Mouse (Mus musculus): Measurements from ENCODE around the gene 1700013H16Rik. TPM values are rescaled to one million over a fixed set of nuclear protein-coding genes. Genes with fewer than 3 reads are reported as not detected.

1700013H16Rik gene
- not detected for polyA plus RNA-seq (2017; shearing (Covaris generic))

GRCm38 (mm10) chrX:53757736-53758135 is at the start of gene 1700013H16Rik:
1700013H16Rik (minus strand) TSS chrX:53757831.

GRCm38 (mm10) chrX:53797519-53797918 is 39.9 kb upstream of the 1700013H16Rik start, which contains the start of gene Xlr:
Xlr (minus strand) TSS chrX:53797706.

GRCm38 (mm10) chrX:53776276-53776675 is 18.6 kb upstream of the 1700013H16Rik start, which contains the start of gene Zfp36l3:
Zfp36l3 (minus strand) TSS chrX:53776394.

GRCm38 (mm10) chrX:53724596-53724995 is 33.0 kb downstream of the 1700013H16Rik start, which contains the start of gene 4930502E18Rik:
4930502E18Rik (plus strand) TSS chrX:53724826.

Other genes with a start within 250 kb of the 1700013H16Rik start
- gene Rtl8c, start 149.8 kb downstream of the 1700013H16Rik start, polyA plus RNA-seq (2017; shearing (Covaris generic)) = 9.5 TPM
- gene Gm14597, start 148.9 kb downstream of the 1700013H16Rik start, polyA plus RNA-seq (2017; shearing (Covaris generic)) = not detected
- 7.4 TPM for gene Rtl8a, start 114.1 kb downstream of the 1700013H16Rik start, polyA plus RNA-seq (2017; shearing (Covaris generic))
- 5.9 TPM for gene Rtl8b, start 87.4 kb downstream of the 1700013H16Rik start, polyA plus RNA-seq (2017; shearing (Covaris generic))
- gene 4930502E18Rik, start 33.0 kb downstream of the 1700013H16Rik start, polyA plus RNA-seq (2017; shearing (Covaris generic)) = not detected
- gene Zfp36l3, start 18.6 kb upstream of the 1700013H16Rik start, polyA plus RNA-seq (2017; shearing (Covaris generic)) = not detected
- 0.55 TPM for gene Xlr, start 39.9 kb upstream of the 1700013H16Rik start, polyA plus RNA-seq (2017; shearing (Covaris generic))